Mouse (Mus musculus) megakaryocyte, embryonic 14.5 days (primary cell): Measurements from ENCODE around the gene Kcnk6.

Experiments
- FLI1 ChIP-seq: IDR thresholded peaks from 2 replicates; pipeline ENCODE4 v1.6.1; 2012; ENCODE audit warnings: low read length, inconsistent platforms, mixed read lengths
- GATA1 ChIP-seq: IDR thresholded peaks from 3 replicates; pipeline ENCODE4 v1.6.1; 2012; ENCODE audit warnings: mixed read lengths, low read length, inconsistent platforms, borderline replicate concordance

DNA sequence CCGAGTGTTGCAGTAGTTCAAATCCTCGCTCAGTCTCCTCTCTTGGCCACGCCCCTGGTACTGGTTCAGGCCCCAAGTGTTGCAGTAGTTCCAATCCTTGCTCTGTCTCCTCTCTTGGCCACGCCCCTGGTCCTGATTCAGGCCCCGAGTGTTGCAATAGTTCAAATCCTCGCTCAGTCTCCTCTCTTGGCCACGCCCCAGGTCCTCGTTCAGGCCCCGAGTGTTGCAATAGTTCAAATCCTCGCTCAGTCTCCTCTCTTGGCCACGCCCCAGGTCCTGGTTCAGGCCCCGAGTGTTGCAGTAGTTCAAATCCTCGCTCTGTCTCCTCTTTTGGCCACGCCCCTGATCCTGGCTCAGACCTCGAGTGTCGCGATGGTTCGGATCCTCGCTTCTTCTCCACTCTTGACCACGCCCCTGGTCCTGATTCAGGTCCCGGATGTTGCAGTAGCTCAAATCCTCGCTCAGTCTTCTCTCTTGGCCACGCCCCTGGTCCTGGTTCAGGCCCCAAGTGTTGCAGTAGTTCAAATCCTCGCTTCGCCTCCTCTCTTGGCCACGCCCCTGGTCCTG is 20.0 kb downstream of the Kcnk6 start:
- TF ChIP-seq GATA1, result no peak
- TF ChIP-seq FLI1, result no peak
